Mouse (Mus musculus): ENCODE results near the gene Arl15. TPM values are rescaled to one million over a fixed set of nuclear protein-coding genes. Genes with fewer than 3 reads are reported as not detected.

Arl15 gene
- total RNA-seq, 2 experiments from 2014 or later: 50.5 to 53.9 TPM

- no peak for DNase-seq (ENCODE audit: low spot score in 2 of 2)
These were observed 344.6 kb downstream of the Arl15 start for GRCm38 (mm10) chr13:114138921-114139320.

- DNase-seq (ENCODE audit: low spot score in 2 of 2): no peak
These were observed 345.3 kb downstream of the Arl15 start for GRCm38 (mm10) chr13:114139570-114139969.

- DNase-seq (ENCODE audit: low spot score in 2 of 2): no peak
These were observed 348.5 kb downstream of the Arl15 start for GRCm38 (mm10) chr13:114142826-114143225.

- DNase-seq (ENCODE audit: low spot score in 2 of 2): no peak
These were observed 348.9 kb downstream of the Arl15 start for GRCm38 (mm10) chr13:114143247-114143646.

- DNase-seq (ENCODE audit: low spot score in 2 of 2): no peak
These were observed 350.0 kb downstream of the Arl15 start for GRCm38 (mm10) chr13:114144052-114145046.

GRCm38 (mm10) chr13:114145249-114145648 lies 350.9 kb downstream of the Arl15 start:
- no peak for DNase-seq (ENCODE audit: low spot score in 2 of 2)

GRCm38 (mm10) chr13:114150856-114151697 lies 356.8 kb downstream of the Arl15 start:
- DNase-seq (ENCODE audit: low spot score in 2 of 2): no peak

- DNase-seq (ENCODE audit: low spot score in 2 of 2): no peak
These were observed 357.4 kb downstream of the Arl15 start for GRCm38 (mm10) chr13:114151698-114152069.

GRCm38 (mm10) chr13:114156689-114157088 lies 362.4 kb downstream of the Arl15 start:
- no peak for DNase-seq (ENCODE audit: low spot score in 2 of 2)

GRCm38 (mm10) chr13:114158111-114158730 lies 363.9 kb downstream of the Arl15 start:
- no peak for DNase-seq (ENCODE audit: low spot score in 2 of 2)

GRCm38 (mm10) chr13:114159634-114160391 lies 365.5 kb downstream of the Arl15 start:
- DNase-seq (ENCODE audit: low spot score in 2 of 2): no peak

- no peak for DNase-seq (ENCODE audit: low spot score in 2 of 2)
These were observed 368.4 kb downstream of the Arl15 start for GRCm38 (mm10) chr13:114162753-114163152.

GRCm38 (mm10) chr13:114165616-114166015 lies 371.3 kb downstream of the Arl15 start:
- DNase-seq (ENCODE audit: low spot score in 2 of 2): no peak

- DNase-seq (ENCODE audit: low spot score in 2 of 2): no peak
These were observed 372.3 kb downstream of the Arl15 start for GRCm38 (mm10) chr13:114166439-114167183.

GRCm38 (mm10) chr13:114170061-114170460 lies 375.8 kb downstream of the Arl15 start:
- DNase-seq (ENCODE audit: low spot score in 2 of 2): no peak

- no peak for DNase-seq (ENCODE audit: low spot score in 2 of 2)
These were observed 377.2 kb downstream of the Arl15 start for GRCm38 (mm10) chr13:114171465-114171864.

- no peak for DNase-seq (ENCODE audit: low spot score in 2 of 2)
These were observed 393.8 kb downstream of the Arl15 start for GRCm38 (mm10) chr13:114188107-114188506.

GRCm38 (mm10) chr13:114188801-114189200 lies 394.5 kb downstream of the Arl15 start:
- DNase-seq (ENCODE audit: low spot score in 2 of 2): no peak

- DNase-seq (ENCODE audit: low spot score in 2 of 2): no peak
These were observed 395.1 kb downstream of the Arl15 start for GRCm38 (mm10) chr13:114189441-114189840.

GRCm38 (mm10) chr13:114190898-114191297 lies 396.6 kb downstream of the Arl15 start:
- DNase-seq (ENCODE audit: low spot score in 2 of 2): no peak

All from layer of hippocampus, postnatal 10 days (tissue).